Mouse (Mus musculus) heart, embryonic 12.5 days (tissue): ENCODE results near the gene Dmp1. TPM values are rescaled to one million over a fixed set of nuclear protein-coding genes. Genes with fewer than 3 reads are reported as not detected.

Experiments used
- ATAC-seq: fragments of 200-750 bp; cut with Nextera tagmentation; 2 replicates; pipeline ENCODE4 v1.8.0; 2017; ENCODE audit warnings: moderate TSS enrichment, moderate library complexity; ENCODE audit not compliant: insufficient number of reproducible peaks, low FRiP score
- H3K27ac ChIP-seq: fragments of 300-500 bp; sonication (generic); 2 replicates; pipeline ENCODE4 v1.5.1; 2016; ENCODE audit warnings: mild to moderate bottlenecking, moderate library complexity; ENCODE audit not compliant: poor library complexity, severe bottlenecking
- H3K27me3 ChIP-seq: fragments of 300-500 bp; sonication (generic); replicated peaks from 2 replicates; pipeline ENCODE4 v1.6.1; 2016; ENCODE audit warnings: mild to moderate bottlenecking, moderate library complexity
- H3K36me3 ChIP-seq: fragments of 300-500 bp; sonication (generic); 2 replicates; pipeline ENCODE4 v1.6.1; 2016; ENCODE audit warnings: mild to moderate bottlenecking, moderate library complexity
- H3K4me1 ChIP-seq: fragments of 300-500 bp; sonication (generic); replicated peaks from 2 replicates; pipeline ENCODE4 v1.6.1; 2016; ENCODE audit warnings: mild to moderate bottlenecking
- H3K4me2 ChIP-seq: fragments of 300-500 bp; sonication (generic); 2 replicates; pipeline ENCODE4 v1.6.1; 2016; ENCODE audit warnings: mild to moderate bottlenecking, moderate library complexity
- H3K4me3 ChIP-seq: fragments of 300-500 bp; sonication (generic); 2 replicates; pipeline ENCODE4 v1.5.1; 2016; ENCODE audit warnings: mild to moderate bottlenecking
- H3K9ac ChIP-seq: fragments of 300-500 bp; sonication (generic); 2 replicates; pipeline ENCODE4 v1.6.1; 2016; ENCODE audit warnings: mild to moderate bottlenecking, moderate library complexity
- H3K9me3 ChIP-seq: fragments of 300-500 bp; sonication (generic); replicated peaks from 2 replicates; pipeline ENCODE4 v1.6.1; 2016; ENCODE audit warnings: mild to moderate bottlenecking, moderate library complexity
- WGBS: fragments of 180-500 bp; shearing (Covaris S2); methylation state at CpG from one replicate; pipeline ENCODE4 v1.1.7; 2016; 5-methylcytosine and 5-hydroxymethylcytosine counted together
- polyA plus RNA-seq: library from polyadenylated mRNA; unstranded; fragments of >200 nt; fragmentation: Nextera tagmentation; extraction: Ambion mirVana; gene quantifications from 2 replicates; pipeline ENCODE4 v1.2.1, GENCODE M21; 2016

Dmp1 gene
- polyA plus RNA-seq, 1 experiment from 2014 or later, result not detected

- Histone ChIP-seq H3K4me2 (no peak overlapping the region), H3K27ac (no peak overlapping the region), H3K9ac (no peak overlapping the region), H3K9me3 (no peaks in the 10 kb centered on the region), H3K4me3 (no peak overlapping the region), H3K36me3 (no peaks in the 10 kb centered on the region), H3K4me1 (no peaks in the 10 kb centered on the region), H3K27me3 (no peaks in the 10 kb centered on the region)
- ATAC-seq, result no peak
- WGBS, result 71% methylated on average over 4 of the region's 4 CpGs
These were observed 59.6 kb downstream of the Dmp1 start for GRCm38 (mm10) chr5:104261908-104262461.

- 84% methylated on average over 13 of the region's 13 CpGs for WGBS
- Histone ChIP-seq H3K9ac (no peak overlapping the region), H3K4me2 (no peak overlapping the region), H3K4me3 (no peak overlapping the region), H3K4me1 (no peaks in the 10 kb centered on the region), H3K9me3 (no peaks in the 10 kb centered on the region), H3K27ac (no peak overlapping the region), H3K36me3 (no peaks in the 10 kb centered on the region), H3K27me3 (no peaks in the 10 kb centered on the region)
- no peak for ATAC-seq
These were observed 60.8 kb downstream of the Dmp1 start for GRCm38 (mm10) chr5:104263014-104263776.

Other genes starting within 250 kb of the Dmp1 start
- not detected in 2 replicates for gene Hsd17b13, start 225.2 kb upstream of the Dmp1 start, polyA plus RNA-seq
- gene Hsd17b11, start 180.7 kb upstream of the Dmp1 start, polyA plus RNA-seq, result 3.9 and 4.3 TPM in 2 replicates
- gene Nudt9, start 156.3 kb upstream of the Dmp1 start, polyA plus RNA-seq, result 57.2 and 57.3 TPM in 2 replicates
- gene Gm17660, start 125.0 kb upstream of the Dmp1 start, polyA plus RNA-seq, result not detected in 2 replicates
- gene Sparcl1, start 88.9 kb upstream of the Dmp1 start, polyA plus RNA-seq, result 21.2 and 25.4 TPM in 2 replicates
- gene Dspp, start 31.9 kb upstream of the Dmp1 start, polyA plus RNA-seq, result not detected in 2 replicates
- not detected in 2 replicates for gene Ibsp, start 96.6 kb downstream of the Dmp1 start, polyA plus RNA-seq
- not detected in 2 replicates for gene Mepe, start 122.7 kb downstream of the Dmp1 start, polyA plus RNA-seq
- 2.0 and 2.2 TPM in 2 replicates for gene Spp1, start 232.5 kb downstream of the Dmp1 start, polyA plus RNA-seq